Mouse (Mus musculus): ENCODE results near the gene Phactr3. TPM values are rescaled to one million over a fixed set of nuclear protein-coding genes. Genes with fewer than 3 reads are reported as not detected.

Phactr3 gene
- polyA plus RNA-seq, 1 experiment from 2014 or later = 8.1 TPM

GRCm38 (mm10) chr2:178257117-178257825 is 138.5 kb downstream of the Phactr3 start:
- WGBS = 1% methylated on average over 3 of the region's 3 CpGs

GRCm38 (mm10) chr2:178257986-178258555 is 139.3 kb downstream of the Phactr3 start:
- H3K27ac ChIP-seq = peak overlapping the region; percentile 87
- 0 out of 2 replicates have a peak, but pooled peaks cover 4% of the 10 kb centered on the region for H3K27me3 ChIP-seq (ENCODE audit: low read depth, poor library complexity, severe bottlenecking)
- no peak overlapping the region for H3K4me3 ChIP-seq
- peaks cover 65% of the 10 kb centered on the region for H3K4me1 ChIP-seq
- H3K9me3 ChIP-seq (replicated peaks) = no peaks in the 10 kb centered on the region
- WGBS = 0% methylated on average over 1 of the region's 2 CpGs
- DNase-seq (ENCODE audit: low spot score) = peak; percentile 59
- H3K36me3 ChIP-seq = no peaks in the 10 kb centered on the region

More at GRCm38 (mm10) chr2:178257117-178257825, 138.5 kb downstream of the Phactr3 start:
- H3K4me3 ChIP-seq = no peak overlapping the region
- peak overlapping the region; percentile 87 for H3K27ac ChIP-seq
- H3K36me3 ChIP-seq = no peaks in the 10 kb centered on the region
- H3K4me1 ChIP-seq = peaks cover 67% of the 10 kb centered on the region
- no peaks in the 10 kb centered on the region for H3K9me3 ChIP-seq (replicated peaks)
- DNase-seq (ENCODE audit: low spot score) = peak; percentile 79
- H3K27me3 ChIP-seq (ENCODE audit: low read depth, poor library complexity, severe bottlenecking) = 0 out of 2 replicates have a peak, but pooled peaks cover 7% of the 10 kb centered on the region

- 90% methylated on average over 4 of the region's 4 CpGs for WGBS
- no peaks in the 10 kb centered on the region for H3K36me3 ChIP-seq
Measured at GRCm38 (mm10) chr2:178263055-178263454, 144.3 kb downstream of the Phactr3 start.

GRCm38 (mm10) chr2:178264389-178264788 is 145.6 kb downstream of the Phactr3 start:
- Histone ChIP-seq H3K4me1 (peaks cover 18% of the 10 kb centered on the region), H3K27ac (peak overlapping the region; percentile 36)
- 9% methylated on average over 8 of the region's 8 CpGs for WGBS

More at GRCm38 (mm10) chr2:178263055-178263454, 144.3 kb downstream of the Phactr3 start:
- Histone ChIP-seq H3K4me1 (peaks cover 31% of the 10 kb centered on the region), H3K4me3 (no peak overlapping the region), H3K9me3 (replicated peaks) (no peaks in the 10 kb centered on the region), H3K27me3 (ENCODE audit: low read depth, poor library complexity, severe bottlenecking) (no peaks in the 10 kb centered on the region), H3K27ac (no peak overlapping the region)
- DNase-seq (ENCODE audit: low spot score) = no peak

GRCm38 (mm10) chr2:178265454-178265853 is 146.7 kb downstream of the Phactr3 start:
- WGBS = 38% methylated on average over 2 of the region's 2 CpGs
- Histone ChIP-seq H3K4me1 (peaks cover 9% of the 10 kb centered on the region), H3K27me3 (ENCODE audit: low read depth, poor library complexity, severe bottlenecking) (no peaks in the 10 kb centered on the region)

More at GRCm38 (mm10) chr2:178264389-178264788, 145.6 kb downstream of the Phactr3 start:
- Histone ChIP-seq H3K36me3 (no peaks in the 10 kb centered on the region), H3K9me3 (replicated peaks) (no peaks in the 10 kb centered on the region), H3K4me3 (no peak overlapping the region), H3K27me3 (ENCODE audit: low read depth, poor library complexity, severe bottlenecking) (no peaks in the 10 kb centered on the region)
- peak; percentile 92 for DNase-seq (ENCODE audit: low spot score)

GRCm38 (mm10) chr2:178270794-178271193 is 152.0 kb downstream of the Phactr3 start:
- Histone ChIP-seq H3K4me3 (no peak overlapping the region), H3K27ac (no peak overlapping the region), H3K36me3 (no peaks in the 10 kb centered on the region), H3K4me1 (no peaks in the 10 kb centered on the region), H3K9me3 (replicated peaks) (no peaks in the 10 kb centered on the region), H3K27me3 (ENCODE audit: low read depth, poor library complexity, severe bottlenecking) (no peaks in the 10 kb centered on the region)
- DNase-seq (ENCODE audit: low spot score) = no peak
- WGBS = 77% methylated on average over 2 of the region's 2 CpGs

More at GRCm38 (mm10) chr2:178265454-178265853, 146.7 kb downstream of the Phactr3 start:
- Histone ChIP-seq H3K4me3 (no peak overlapping the region), H3K9me3 (replicated peaks) (no peaks in the 10 kb centered on the region), H3K27ac (no peak overlapping the region), H3K36me3 (no peaks in the 10 kb centered on the region)
- DNase-seq (ENCODE audit: low spot score) = no peak

- Histone ChIP-seq H3K4me1 (no peaks in the 10 kb centered on the region), H3K27ac (no peak overlapping the region), H3K9me3 (replicated peaks) (no peaks in the 10 kb centered on the region), H3K36me3 (no peaks in the 10 kb centered on the region), H3K27me3 (ENCODE audit: low read depth, poor library complexity, severe bottlenecking) (no peaks in the 10 kb centered on the region), H3K4me3 (no peak overlapping the region)
- no peak for DNase-seq (ENCODE audit: low spot score)
- 80% methylated on average over 4 of the region's 4 CpGs for WGBS
Measured at GRCm38 (mm10) chr2:178272350-178272749, 153.6 kb downstream of the Phactr3 start.

GRCm38 (mm10) chr2:178274126-178274525 is 155.4 kb downstream of the Phactr3 start:
- 87% methylated on average over 4 of the region's 4 CpGs for WGBS
- DNase-seq (ENCODE audit: low spot score) = no peak

GRCm38 (mm10) chr2:178277206-178277605 is 158.4 kb downstream of the Phactr3 start:
- DNase-seq (ENCODE audit: low spot score) = peak; percentile 86
- H3K9me3 ChIP-seq (replicated peaks) = no peaks in the 10 kb centered on the region
- no peaks in the 10 kb centered on the region for H3K4me1 ChIP-seq
- no peaks in the 10 kb centered on the region for H3K27me3 ChIP-seq (ENCODE audit: low read depth, poor library complexity, severe bottlenecking)
- WGBS = 11% methylated on average over 6 of the region's 6 CpGs
- no peak overlapping the region for H3K27ac ChIP-seq
- no peak overlapping the region for H3K4me3 ChIP-seq
- no peaks in the 10 kb centered on the region for H3K36me3 ChIP-seq

More at GRCm38 (mm10) chr2:178274126-178274525, 155.4 kb downstream of the Phactr3 start:
- Histone ChIP-seq H3K27me3 (ENCODE audit: low read depth, poor library complexity, severe bottlenecking) (no peaks in the 10 kb centered on the region), H3K4me1 (no peaks in the 10 kb centered on the region), H3K27ac (no peak overlapping the region), H3K4me3 (no peak overlapping the region), H3K36me3 (no peaks in the 10 kb centered on the region), H3K9me3 (replicated peaks) (no peaks in the 10 kb centered on the region)

GRCm38 (mm10) chr2:178281183-178281582 is 162.4 kb downstream of the Phactr3 start:
- no peaks in the 10 kb centered on the region for H3K27me3 ChIP-seq (ENCODE audit: low read depth, poor library complexity, severe bottlenecking)
- no peaks in the 10 kb centered on the region for H3K4me1 ChIP-seq
- H3K9me3 ChIP-seq (replicated peaks) = no peaks in the 10 kb centered on the region
- H3K27ac ChIP-seq = no peak overlapping the region
- no peak overlapping the region for H3K4me3 ChIP-seq
- DNase-seq (ENCODE audit: low spot score) = no peak
- WGBS = 65% methylated on average over 3 of the region's 3 CpGs
- no peaks in the 10 kb centered on the region for H3K36me3 ChIP-seq

- H3K27me3 ChIP-seq (ENCODE audit: low read depth, poor library complexity, severe bottlenecking) = no peaks in the 10 kb centered on the region
- H3K36me3 ChIP-seq = no peaks in the 10 kb centered on the region
- no peak overlapping the region for H3K4me3 ChIP-seq
- no peaks in the 10 kb centered on the region for H3K4me1 ChIP-seq
- 80% methylated on average over 5 of the region's 5 CpGs for WGBS
- H3K27ac ChIP-seq = no peak overlapping the region
- peak; percentile 36 for DNase-seq (ENCODE audit: low spot score)
- H3K9me3 ChIP-seq (replicated peaks) = no peaks in the 10 kb centered on the region
Measured at GRCm38 (mm10) chr2:178287285-178287684, 168.5 kb downstream of the Phactr3 start.

- Histone ChIP-seq H3K27ac (no peak overlapping the region), H3K9me3 (replicated peaks) (no peaks in the 10 kb centered on the region), H3K4me3 (no peak overlapping the region), H3K27me3 (ENCODE audit: low read depth, poor library complexity, severe bottlenecking) (no peaks in the 10 kb centered on the region), H3K4me1 (no peaks in the 10 kb centered on the region), H3K36me3 (no peaks in the 10 kb centered on the region)
- 84% methylated on average over 3 of the region's 3 CpGs for WGBS
- no peak for DNase-seq (ENCODE audit: low spot score)
Measured at GRCm38 (mm10) chr2:178288666-178289065, 169.9 kb downstream of the Phactr3 start.

- H3K27me3 ChIP-seq (ENCODE audit: low read depth, poor library complexity, severe bottlenecking) = no peaks in the 10 kb centered on the region
- H3K9me3 ChIP-seq (replicated peaks) = no peaks in the 10 kb centered on the region
- H3K36me3 ChIP-seq = no peaks in the 10 kb centered on the region
- H3K27ac ChIP-seq = no peak overlapping the region
- no peak overlapping the region for H3K4me3 ChIP-seq
- 84% methylated on average over 8 of the region's 8 CpGs for WGBS
- no peak for DNase-seq (ENCODE audit: low spot score)
- no peaks in the 10 kb centered on the region for H3K4me1 ChIP-seq
Measured at GRCm38 (mm10) chr2:178303453-178304187, 184.8 kb downstream of the Phactr3 start.

Data from limb, embryonic 10.5 days (tissue).